Mouse (Mus musculus) spleen, adult 12 weeks (tissue): ENCODE results near the gene Olfr117.
"Not testable (repeated sequence)": the region's sequence is repeated elsewhere in the genome, so short reads cannot be mapped to it uniquely, and the experiment has no call there.

Source experiments
- DNase-seq: peaks from one replicate; pipeline ENCODE4 v3.0.0; 2022; ENCODE audit warnings: low spot score

Gene Olfr117

GRCm38 (mm10) chr17:37663682-37664081 is at the start of gene Olfr117:
Gene Olfr117, minus strand, starts transcription at chr17:37663782.
- DNase-seq: no peak

GRCm38 (mm10) chr17:37696264-37696663 is 32.7 kb upstream of the Olfr117 start, which contains the start of gene Olfr119:
Gene Olfr119, plus strand, starts transcription at chr17:37696564.
- DNase-seq: not testable (repeated sequence)

- no peak for DNase-seq
Measured at GRCm38 (mm10) chr17:37666688-37667087, 3.1 kb upstream of the Olfr117 start, which contains the start of gene Olfr118. Gene Olfr118, plus strand, starts transcription at chr17:37666988.

- DNase-seq: no peak
Measured at GRCm38 (mm10) chr17:37627009-37627408, 36.6 kb downstream of the Olfr117 start, which contains the start of the genes Olfr115 and Olfr116. Gene Olfr115, minus strand, starts transcription at chr17:37627109. Gene Olfr116, minus strand, starts transcription at chr17:37627199.
